Mouse (Mus musculus): Measurements from ENCODE around the gene Ngrn.

Ngrn gene

DNA sequence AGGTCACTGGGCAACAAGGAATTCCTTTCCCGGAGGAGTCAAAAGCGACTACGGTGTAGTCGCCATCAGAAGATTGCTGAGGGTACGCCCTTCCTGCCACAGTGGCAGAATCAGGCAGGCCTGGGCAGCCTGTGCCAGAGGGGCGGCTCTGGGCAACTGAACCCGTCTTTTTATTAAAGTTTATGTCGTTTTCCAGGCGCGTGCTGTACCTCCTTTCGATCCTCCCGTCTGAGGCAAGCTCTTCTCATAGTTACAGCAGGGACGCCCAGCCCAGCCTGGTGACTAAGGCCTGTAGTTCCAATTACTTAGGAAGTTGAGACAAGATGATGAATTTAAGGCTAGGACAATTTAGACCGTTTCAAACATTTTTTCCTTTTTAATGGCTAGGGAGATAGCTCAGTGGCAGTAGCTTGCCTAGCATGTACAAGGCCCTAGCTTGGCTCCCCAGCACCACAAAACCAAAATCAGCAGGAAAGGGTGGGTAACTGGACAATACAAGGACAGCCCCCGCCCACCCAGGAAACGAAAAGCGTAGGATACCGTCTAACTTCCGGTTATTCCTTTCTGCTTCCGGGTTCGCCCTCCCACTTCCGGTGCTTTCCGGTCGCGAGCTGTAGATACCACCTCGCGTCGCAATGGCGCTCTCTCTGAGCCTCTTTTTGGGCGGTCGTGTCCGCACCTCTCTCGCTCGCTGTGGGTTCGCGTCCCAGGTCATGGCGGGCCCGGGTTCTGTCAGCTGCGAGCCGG lies at the start of gene Ngrn:
Ngrn (plus strand) TSS at position 591 of the 747 bp plus-strand sequence.
- ATAC-seq (ENCODE audit: insufficient number of reproducible peaks, low FRiP score, low TSS enrichment): peak; percentile 85; the same call in 1 of the 2 replicates

DNA sequence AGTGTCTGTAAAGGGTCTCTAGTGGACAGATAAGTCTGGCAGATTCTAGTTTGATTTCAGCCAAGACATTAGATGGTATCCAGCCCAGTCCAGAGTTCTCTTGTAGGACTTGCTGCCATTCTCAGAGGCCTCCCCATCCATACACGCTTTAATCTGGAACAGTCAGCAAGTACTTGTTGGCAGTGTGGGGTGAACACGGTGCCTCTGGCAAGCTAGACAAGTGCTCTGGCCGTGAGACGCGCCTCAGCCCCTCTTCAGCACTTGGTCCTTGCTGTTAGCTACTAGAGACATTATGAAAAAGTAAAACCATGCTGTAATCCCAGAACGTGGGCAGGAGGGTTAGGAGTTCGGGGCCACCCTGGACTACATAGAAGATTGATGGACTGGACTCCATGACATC lies 47.4 kb upstream of the Ngrn start:
- ATAC-seq (ENCODE audit: insufficient number of reproducible peaks, low FRiP score, low TSS enrichment): no peak

GRCm38 (mm10) chr7:80214459-80214858 lies 46.6 kb upstream of the Ngrn start:
- no peak for ATAC-seq (ENCODE audit: insufficient number of reproducible peaks, low FRiP score, low TSS enrichment)

- peak; percentile 71 for ATAC-seq (ENCODE audit: insufficient number of reproducible peaks, low FRiP score, low TSS enrichment)
Measured at GRCm38 (mm10) chr7:80215398-80215797, 45.6 kb upstream of the Ngrn start.

DNA sequence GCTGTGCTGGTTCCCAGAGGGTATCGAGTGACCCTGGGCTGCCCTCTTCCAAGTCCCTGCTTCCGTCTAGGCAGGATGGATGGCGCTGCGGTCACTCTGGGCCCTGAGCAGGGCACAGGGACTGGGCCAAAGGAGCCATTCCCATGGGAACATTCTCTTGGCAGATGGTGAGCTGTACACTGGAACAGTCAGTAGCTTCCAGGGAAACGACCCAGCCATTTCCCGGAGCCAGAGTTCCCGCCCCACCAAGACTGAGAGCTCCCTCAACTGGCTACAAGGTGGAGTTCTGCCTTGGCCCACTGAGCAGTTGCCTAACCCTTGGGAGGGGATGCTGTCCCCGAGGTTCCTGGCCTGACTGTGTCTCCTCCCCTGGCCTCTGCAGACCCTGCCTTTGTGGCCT lies 44.4 kb upstream of the Ngrn start:
- ATAC-seq (ENCODE audit: insufficient number of reproducible peaks, low FRiP score, low TSS enrichment): peak; percentile 53; the same call in 1 of the 2 replicates

- ATAC-seq (ENCODE audit: insufficient number of reproducible peaks, low FRiP score, low TSS enrichment): no peak
Measured at GRCm38 (mm10) chr7:80218666-80219065, 42.3 kb upstream of the Ngrn start.

DNA sequence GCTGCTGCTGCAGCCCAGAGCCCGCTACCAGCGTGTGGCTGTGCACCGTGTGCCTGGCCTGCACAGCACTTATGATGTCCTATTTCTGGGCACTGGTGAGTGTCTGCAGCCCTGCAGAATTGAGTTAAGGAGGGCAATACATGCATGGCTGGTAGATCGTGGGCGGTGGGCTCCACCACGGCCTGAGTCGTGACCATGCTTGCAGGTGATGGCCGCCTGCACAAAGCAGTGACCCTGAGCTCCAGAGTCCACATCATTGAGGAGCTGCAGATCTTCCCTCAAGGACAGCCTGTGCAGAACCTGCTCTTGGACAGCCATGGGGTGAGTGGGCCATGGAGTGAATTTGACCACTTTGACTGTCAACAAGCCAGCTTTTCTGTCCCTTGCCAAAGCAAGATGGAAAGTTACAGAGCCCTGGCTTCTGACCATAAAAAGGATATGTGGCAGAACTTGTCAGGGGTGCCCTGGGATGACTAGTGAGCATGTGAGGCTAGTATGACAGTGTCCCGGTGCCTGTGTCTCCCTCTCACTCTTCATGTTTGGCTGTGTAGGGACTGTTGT lies 40.7 kb upstream of the Ngrn start:
- ATAC-seq (ENCODE audit: insufficient number of reproducible peaks, low FRiP score, low TSS enrichment): no peak

DNA sequence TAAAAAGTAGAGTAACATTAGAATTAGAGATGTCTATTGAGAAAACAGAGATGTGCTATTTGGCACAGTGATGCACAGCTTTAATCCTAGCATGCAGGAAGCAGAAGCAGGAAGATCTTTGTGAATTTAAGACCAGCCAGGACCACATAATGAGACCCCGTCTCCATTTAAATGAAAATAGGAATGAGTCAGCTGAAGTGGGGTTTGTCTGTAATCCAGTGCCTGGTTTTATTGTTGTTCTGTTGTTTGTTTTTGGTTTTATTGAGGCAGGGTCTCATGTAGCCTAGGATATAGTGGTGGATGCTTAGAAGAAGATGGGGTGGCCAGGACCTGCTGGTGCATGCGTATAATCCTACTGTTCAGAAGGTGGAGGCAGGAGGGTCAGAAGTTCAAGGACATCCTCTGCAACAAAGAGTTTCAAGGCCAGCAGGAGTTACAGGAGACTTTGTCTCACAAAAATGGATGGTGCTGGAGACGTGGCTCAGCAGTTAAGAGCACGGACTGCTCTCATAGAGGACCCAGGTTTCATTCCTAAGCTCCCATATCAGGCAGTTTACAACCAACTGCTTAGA lies 39.8 kb upstream of the Ngrn start:
- no peak for ATAC-seq (ENCODE audit: insufficient number of reproducible peaks, low FRiP score, low TSS enrichment)

DNA sequence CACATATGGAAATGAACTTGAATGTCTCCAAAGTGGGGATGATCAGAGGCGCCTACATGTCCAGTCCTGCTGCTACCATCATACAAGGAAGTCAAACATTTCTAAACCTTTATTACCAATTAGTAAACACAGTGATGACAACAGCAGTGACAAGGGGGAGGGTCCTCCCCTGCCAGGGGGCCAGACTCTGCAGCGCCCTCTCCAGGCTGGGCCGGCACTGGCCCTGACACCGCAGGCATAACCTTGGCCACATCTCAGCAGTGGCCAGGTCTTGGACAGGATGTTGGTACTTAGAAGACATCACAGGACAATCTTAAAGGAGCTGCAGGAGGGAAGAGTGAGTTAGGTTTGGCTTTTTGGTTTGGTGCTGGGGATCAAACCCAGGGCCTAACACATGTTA lies 34.0 kb upstream of the Ngrn start:
- ATAC-seq (ENCODE audit: insufficient number of reproducible peaks, low FRiP score, low TSS enrichment): no peak

DNA sequence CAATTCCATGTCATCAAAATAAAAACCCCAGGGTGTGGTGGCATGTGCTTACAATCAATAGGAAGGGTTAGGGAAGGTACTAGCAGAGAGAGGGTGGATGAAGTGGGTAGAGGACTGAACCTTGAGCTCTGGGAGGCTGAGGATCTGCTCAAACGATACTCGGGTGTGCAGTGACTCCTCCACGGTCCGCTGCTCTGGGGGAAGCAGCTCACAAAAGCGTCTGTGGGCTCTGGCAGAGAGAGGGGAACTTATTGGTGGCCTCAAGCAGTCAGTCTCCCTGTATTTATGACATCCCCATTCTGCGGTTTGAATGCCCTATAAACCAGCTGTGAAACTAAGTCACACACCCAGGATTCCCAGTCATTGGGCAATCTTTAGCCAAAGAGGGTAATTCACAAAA lies 30.8 kb upstream of the Ngrn start:
- no peak for ATAC-seq (ENCODE audit: insufficient number of reproducible peaks, low FRiP score, low TSS enrichment)

- no peak; the same call in 1 of the 2 replicates for ATAC-seq (ENCODE audit: insufficient number of reproducible peaks, low FRiP score, low TSS enrichment)
Measured at GRCm38 (mm10) chr7:80231971-80232488, 29.0 kb upstream of the Ngrn start.

GRCm38 (mm10) chr7:80232489-80233029 lies 28.5 kb upstream of the Ngrn start, which contains the start of the genes Cib1 and Gdpgp1:
Cib1 (minus strand) TSS chr7:80232813.
Gdpgp1 (plus strand) TSS chr7:80232865.
- ATAC-seq (ENCODE audit: insufficient number of reproducible peaks, low FRiP score, low TSS enrichment): peak; percentile 81

DNA sequence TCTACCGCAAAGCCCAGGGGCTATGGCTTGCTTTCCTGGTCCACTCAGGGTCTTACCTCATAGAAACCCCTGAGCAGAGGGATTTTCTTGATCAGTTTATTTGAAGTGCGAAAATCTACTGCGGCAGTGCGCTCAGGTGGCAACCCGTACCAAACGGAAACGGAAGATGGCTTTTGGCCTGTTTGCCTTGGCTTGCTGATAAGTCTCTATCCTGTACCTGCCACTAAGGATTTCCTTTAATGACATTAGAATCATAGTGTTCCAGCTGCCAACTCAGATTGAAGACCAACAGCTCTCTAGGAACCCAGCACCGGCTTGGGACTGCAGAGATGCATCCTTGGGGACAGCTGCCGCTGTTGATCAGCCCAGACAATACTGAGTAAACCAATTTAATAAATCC lies 27.2 kb upstream of the Ngrn start:
- ATAC-seq (ENCODE audit: insufficient number of reproducible peaks, low FRiP score, low TSS enrichment): no peak

DNA sequence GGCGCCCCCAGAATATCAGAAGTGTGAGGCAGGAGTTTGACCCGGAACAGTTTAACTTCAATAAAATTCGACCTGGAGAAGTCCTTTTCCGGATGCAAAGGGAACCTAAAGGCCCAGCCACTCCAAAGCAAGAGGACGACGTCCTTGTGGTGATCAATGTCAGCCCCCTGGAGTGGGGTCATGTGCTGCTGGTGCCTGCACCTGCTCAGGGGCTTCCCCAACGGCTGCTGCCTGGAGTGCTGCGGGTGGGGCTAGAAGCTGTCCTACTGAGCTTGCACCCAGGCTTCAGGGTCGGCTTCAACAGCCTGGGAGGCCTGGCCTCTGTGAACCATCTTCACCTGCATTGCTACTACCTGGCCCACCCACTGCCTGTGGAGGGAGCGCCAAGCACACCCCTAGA lies 22.5 kb upstream of the Ngrn start:
- ATAC-seq (ENCODE audit: insufficient number of reproducible peaks, low FRiP score, low TSS enrichment): no peak

DNA sequence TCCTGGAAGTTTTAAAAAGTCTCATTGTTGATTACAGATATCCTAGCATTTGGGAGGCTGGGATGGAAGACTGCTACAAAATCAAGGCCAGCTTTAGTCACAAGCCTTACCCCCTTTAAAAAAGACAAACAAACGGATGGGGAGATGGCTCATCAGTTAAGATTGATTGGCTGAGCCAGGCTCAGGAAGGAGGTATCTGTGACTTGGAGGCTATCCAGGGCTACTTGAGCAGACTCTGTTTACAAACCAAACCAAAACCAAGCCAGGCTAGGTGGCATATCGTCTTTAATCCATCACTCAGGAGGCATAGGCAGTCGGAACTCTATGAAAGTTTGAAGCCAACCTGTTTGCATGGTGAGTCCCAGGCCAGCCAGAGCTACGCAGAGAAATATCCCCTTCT lies 19.4 kb upstream of the Ngrn start:
- ATAC-seq (ENCODE audit: insufficient number of reproducible peaks, low FRiP score, low TSS enrichment): no peak

DNA sequence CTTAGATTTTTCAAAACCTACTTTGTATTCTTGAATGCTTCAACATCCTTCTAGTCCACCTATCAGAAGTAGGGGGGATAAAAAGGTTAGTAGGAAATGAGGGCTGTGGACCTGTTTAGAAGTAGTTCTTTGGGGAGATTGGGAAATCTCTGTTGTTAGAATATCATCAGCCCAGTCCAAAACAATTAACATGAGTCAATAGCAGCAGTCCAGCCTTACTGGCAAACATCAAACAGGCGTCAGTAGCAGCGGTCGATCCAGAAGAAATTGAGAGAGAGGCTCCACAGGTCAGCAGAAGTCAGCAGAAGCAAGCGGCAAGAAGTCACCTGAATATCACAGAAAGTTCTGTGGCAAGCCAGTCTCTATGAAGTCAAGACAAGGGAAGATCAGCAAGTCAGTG lies 16.2 kb upstream of the Ngrn start:
- ATAC-seq (ENCODE audit: insufficient number of reproducible peaks, low FRiP score, low TSS enrichment): no peak

GRCm38 (mm10) chr7:80246148-80246721 lies 14.8 kb upstream of the Ngrn start, which contains the start of gene Ttll13:
Ttll13 (plus strand) TSS chr7:80246376.
- ATAC-seq (ENCODE audit: insufficient number of reproducible peaks, low FRiP score, low TSS enrichment): peak; percentile 98

DNA sequence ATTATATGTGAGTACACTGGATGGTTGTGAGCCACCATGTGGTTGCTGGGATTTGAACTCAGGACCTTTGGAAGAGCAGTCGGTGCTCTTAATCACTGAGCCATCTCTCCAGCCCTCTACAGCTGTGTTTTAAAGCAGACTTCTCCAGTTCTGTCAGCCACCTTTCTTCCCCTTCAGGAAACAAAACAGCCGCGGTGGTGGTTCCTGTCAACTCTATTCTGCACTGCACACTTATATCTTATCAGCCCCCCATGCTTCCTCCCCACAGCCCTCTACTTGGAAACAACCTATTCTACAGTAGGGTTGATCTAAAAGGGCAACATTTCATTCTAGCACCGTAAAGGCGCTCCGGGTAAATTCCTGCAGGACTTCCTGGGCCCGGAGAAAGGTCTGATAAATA lies 14.2 kb upstream of the Ngrn start:
- ATAC-seq (ENCODE audit: insufficient number of reproducible peaks, low FRiP score, low TSS enrichment): no peak

DNA sequence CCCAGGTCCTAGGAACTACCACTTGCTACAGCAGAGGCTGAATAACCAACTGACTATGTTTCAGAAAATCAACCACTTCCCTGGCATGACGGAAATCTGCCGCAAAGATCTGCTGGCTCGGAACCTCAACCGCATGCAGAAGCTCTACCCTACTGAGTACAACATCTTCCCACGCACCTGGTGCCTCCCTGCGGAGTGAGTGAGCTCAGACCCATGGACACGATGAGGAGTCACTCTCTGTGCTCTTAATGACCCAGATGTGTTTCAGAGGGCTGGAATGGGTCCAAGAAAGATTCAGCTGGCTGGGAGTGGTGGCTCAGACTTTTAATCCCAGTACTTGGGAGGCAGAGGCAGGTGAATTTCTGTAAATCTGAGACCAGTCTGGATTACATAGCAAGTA lies 8.6 kb upstream of the Ngrn start:
- ATAC-seq (ENCODE audit: insufficient number of reproducible peaks, low FRiP score, low TSS enrichment): no peak

GRCm38 (mm10) chr7:80252886-80253285 lies 8.1 kb upstream of the Ngrn start:
- ATAC-seq (ENCODE audit: insufficient number of reproducible peaks, low FRiP score, low TSS enrichment): no peak

GRCm38 (mm10) chr7:80255981-80256380 lies 5.0 kb upstream of the Ngrn start:
- no peak for ATAC-seq (ENCODE audit: insufficient number of reproducible peaks, low FRiP score, low TSS enrichment)

Measured in cerebellum, adult (tissue).